Mouse (Mus musculus) lung, postnatal 0 days (tissue): Measurements from ENCODE around the gene Pign. TPM values are rescaled to one million over a fixed set of nuclear protein-coding genes. Genes with fewer than 3 reads are reported as not detected.

Experiments
- ATAC-seq: fragments of 200-750 bp; cut with Nextera tagmentation; 2 replicates; pipeline ENCODE4 v1.8.0; 2017; ENCODE audit warnings: moderate library complexity
- DNase-seq: peaks from one replicate; pipeline ENCODE4 v3.0.0-alpha.2; 2016; ENCODE audit warnings: low spot score
- H3K27ac ChIP-seq: fragments of 300-500 bp; sonication (generic); 2 replicates; pipeline ENCODE4 v1.5.1; 2014; ENCODE audit warnings: antibody characterized with exemption, mild to moderate bottlenecking, low read length, mixed read lengths
- H3K27me3 ChIP-seq: fragments of 300-500 bp; sonication (generic); replicated peaks from 2 replicates; pipeline ENCODE4 v1.6.1; 2014; ENCODE audit warnings: low read length, mixed read lengths; ENCODE audit not compliant: insufficient read depth
- H3K36me3 ChIP-seq: fragments of 300-500 bp; sonication (generic); 2 replicates; pipeline ENCODE4 v1.6.1; 2014; ENCODE audit warnings: low read length, mixed read lengths; ENCODE audit not compliant: insufficient read depth
- H3K4me1 ChIP-seq: fragments of 300-500 bp; sonication (generic); 2 replicates; pipeline ENCODE4 v1.6.1; 2014; ENCODE audit warnings: antibody characterized with exemption, low read depth, low read length, mixed read lengths; ENCODE audit not compliant: insufficient read depth
- H3K4me2 ChIP-seq: fragments of 300-500 bp; sonication (generic); replicated peaks from 2 replicates; pipeline ENCODE4 v1.6.1; 2014; ENCODE audit warnings: low read depth, mild to moderate bottlenecking, low read length, moderate library complexity, mixed read lengths
- H3K4me3 ChIP-seq: fragments of 300-500 bp; sonication (generic); 2 replicates; pipeline ENCODE4 v1.5.1; 2014; ENCODE audit warnings: low read depth, low read length
- H3K9ac ChIP-seq: fragments of 300-500 bp; sonication (generic); replicated peaks from 2 replicates; pipeline ENCODE4 v1.6.1; 2014; ENCODE audit warnings: low read depth, mild to moderate bottlenecking
- H3K9me3 ChIP-seq: fragments of 300-500 bp; sonication (generic); 2 replicates; pipeline ENCODE4 v1.6.1; 2016; ENCODE audit warnings: low read length, mixed read lengths
- CTCF ChIP-seq: IDR thresholded peaks from 2 replicates; pipeline ENCODE4 v1.5.1; 2016; ENCODE audit warnings: antibody characterized with exemption, mild to moderate bottlenecking
- EP300 ChIP-seq: IDR thresholded peaks from 2 replicates; pipeline ENCODE4 v1.6.1; 2016; ENCODE audit warnings: antibody characterized with exemption, mild to moderate bottlenecking, control low read depth
- WGBS: fragments of 180-500 bp; shearing (Covaris S2); extraction: QIAGEN DNeasy Blood & Tissue Kit; methylation state at CpG from one replicate; pipeline ENCODE4 v1.1.7; 2014; 5-methylcytosine and 5-hydroxymethylcytosine counted together
- polyA plus RNA-seq: library from polyadenylated mRNA; unstranded; fragments of >200 nt; fragmentation: Nextera tagmentation; extraction: Ambion mirVana; gene quantifications from 2 replicates; pipeline ENCODE4 v1.2.1, GENCODE M21; 2015

Pign gene
- 8.9 and 12.5 TPM in 2 replicates for polyA plus RNA-seq

DNA sequence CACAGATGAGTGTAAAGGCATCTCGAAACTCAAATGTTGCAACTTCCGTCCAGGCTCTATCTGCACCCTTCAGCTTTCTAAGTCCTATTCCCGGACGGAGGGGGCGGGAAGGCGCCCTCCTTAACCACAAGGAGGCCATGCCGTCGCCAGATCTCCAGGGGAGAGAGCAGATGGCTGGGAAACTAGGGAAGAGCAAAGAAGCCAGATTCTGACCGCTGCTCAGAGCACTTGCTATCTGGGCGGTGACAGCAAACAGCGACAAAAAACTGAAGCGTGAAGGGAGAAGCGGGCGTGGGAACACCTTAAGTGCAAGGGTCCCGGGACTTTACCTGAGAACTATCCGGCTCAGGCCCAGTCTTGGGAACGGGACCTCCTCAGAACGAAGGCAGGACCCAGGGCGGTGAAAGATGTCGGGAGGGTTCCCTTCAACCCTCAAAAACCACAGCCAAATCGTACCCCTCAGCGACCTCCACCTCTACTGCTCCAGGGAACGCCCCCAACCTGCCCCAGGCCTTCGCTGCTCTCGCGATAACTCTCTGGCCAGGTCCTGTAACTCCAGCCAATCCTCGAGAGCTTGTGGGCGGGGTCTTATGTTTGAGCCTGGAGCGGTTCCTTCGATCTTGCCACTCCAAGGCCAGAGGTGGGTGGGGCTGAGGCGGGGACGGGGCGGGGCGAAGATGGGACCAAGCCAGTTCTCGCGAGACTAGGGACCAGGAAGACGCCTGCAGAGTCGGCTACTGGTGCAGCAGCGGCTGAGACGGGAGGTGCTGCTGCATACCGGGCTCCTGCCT is at the start of gene Pign, which contains the start of gene Relch:
Gene Pign, minus strand, starts transcription at position 507 of the 791 bp plus-strand sequence.
Gene Relch, plus strand, starts transcription at position 691 of the 791 bp plus-strand sequence.
- peak within 1 kb of the TSS; percentile 99 for H3K4me3 ChIP-seq
- DNase-seq (peak; percentile 100), ATAC-seq (peak; percentile 99)
- H3K36me3 ChIP-seq: no peaks in the 10 kb centered on the region
- peak within 1 kb of the TSS; percentile 94 for H3K9ac ChIP-seq
- H3K9me3 ChIP-seq: no peaks in the 10 kb centered on the region
- peak within 1 kb of the TSS; percentile 88 for H3K27ac ChIP-seq
- peak within 1 kb of the TSS; percentile 96 for H3K4me2 ChIP-seq
- no peaks in the 10 kb centered on the region for H3K27me3 ChIP-seq
- TF ChIP-seq EP300 (peak; percentile 34), CTCF (peak; percentile 58)
- 0 out of 2 replicates have a peak, but pooled peaks cover 3% of the 10 kb centered on the region for H3K4me1 ChIP-seq
- WGBS: under 1% methylated on average over 41 of the region's 41 CpGs

DNA sequence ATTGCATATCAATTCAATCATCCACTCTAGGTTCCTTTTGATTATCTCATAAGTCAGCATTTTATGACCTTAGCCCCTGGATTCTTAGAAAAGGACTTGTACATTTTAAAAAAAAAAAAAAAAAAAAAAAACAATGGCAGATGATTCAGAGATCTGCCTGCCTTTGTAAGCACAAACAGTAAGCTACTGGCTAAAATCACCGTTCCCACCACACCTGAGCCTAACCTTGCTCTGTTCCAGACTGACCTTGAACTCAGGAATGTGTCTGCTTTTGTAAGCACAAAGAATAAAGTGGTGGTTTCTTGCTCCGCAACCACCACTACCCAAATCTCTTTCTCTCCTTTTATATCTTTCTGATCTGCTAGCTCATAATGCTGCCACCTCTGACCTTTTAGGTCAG is 49.3 kb upstream of the Pign start:
- Histone ChIP-seq H3K4me3 (no peak overlapping the region), H3K4me1 (no peaks in the 10 kb centered on the region), H3K4me2 (no peak overlapping the region), H3K9me3 (no peaks in the 10 kb centered on the region), H3K27ac (no peak overlapping the region), H3K36me3 (peaks cover 6% of the 10 kb centered on the region; the same call in 1 of the 2 replicates), H3K9ac (no peak overlapping the region), H3K27me3 (no peaks in the 10 kb centered on the region)
- no peak for TF ChIP-seq CTCF
- no peak for TF ChIP-seq EP300
- DNase-seq: no peak
- ATAC-seq: no peak
- WGBS: 91% methylated on average over 2 of the region's 2 CpGs

GRCm38 (mm10) chr1:105711227-105711626 is 47.8 kb upstream of the Pign start:
- ATAC-seq: no peak
- Histone ChIP-seq H3K4me2 (no peak overlapping the region), H3K27me3 (no peaks in the 10 kb centered on the region), H3K27ac (no peak overlapping the region), H3K4me1 (no peaks in the 10 kb centered on the region), H3K4me3 (no peak overlapping the region), H3K36me3 (peaks cover 6% of the 10 kb centered on the region; the same call in 1 of the 2 replicates), H3K9me3 (no peaks in the 10 kb centered on the region), H3K9ac (no peak overlapping the region)
- peak; percentile 39 for DNase-seq
- 21% methylated on average over 1 of the region's 1 CpGs for WGBS
- TF ChIP-seq EP300: no peak
- peak; percentile 61 for TF ChIP-seq CTCF

GRCm38 (mm10) chr1:105709415-105709814 is 45.9 kb upstream of the Pign start:
- Histone ChIP-seq H3K4me3 (no peak overlapping the region), H3K9ac (no peak overlapping the region), H3K4me2 (no peak overlapping the region), H3K36me3 (peaks cover 6% of the 10 kb centered on the region; the same call in 1 of the 2 replicates), H3K27me3 (no peaks in the 10 kb centered on the region), H3K9me3 (no peaks in the 10 kb centered on the region), H3K4me1 (no peaks in the 10 kb centered on the region), H3K27ac (no peak overlapping the region)
- ATAC-seq (no peak), DNase-seq (no peak)
- 57% methylated on average over 2 of the region's 2 CpGs for WGBS
- no peak for TF ChIP-seq CTCF
- no peak for TF ChIP-seq EP300

DNA sequence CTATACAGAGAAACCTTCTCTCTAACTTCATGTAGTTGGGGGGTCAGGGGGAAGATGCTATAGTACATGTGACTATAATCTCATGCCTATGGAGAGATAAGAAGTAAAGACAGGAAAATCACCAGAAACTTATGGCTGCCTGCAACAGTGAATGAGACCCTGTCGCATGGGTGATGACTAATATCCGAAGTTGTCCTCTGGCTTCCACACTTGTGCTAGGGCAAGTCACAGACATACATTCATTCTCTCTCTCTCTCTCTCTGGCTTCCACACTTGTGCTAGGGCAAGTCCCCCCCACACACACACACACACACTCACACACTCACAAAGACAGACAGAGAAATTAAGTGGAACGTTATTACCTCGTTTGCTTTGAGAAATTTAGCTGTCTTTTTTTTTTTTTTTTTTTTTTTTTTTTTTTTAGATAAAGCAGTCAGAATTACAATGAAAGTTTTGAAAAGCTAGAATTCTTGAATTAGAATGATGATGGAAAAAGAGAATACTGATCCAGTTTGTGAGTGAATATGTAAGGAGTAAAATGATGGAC is 37.6 kb upstream of the Pign start:
- Histone ChIP-seq H3K4me2 (no peak overlapping the region), H3K27me3 (no peaks in the 10 kb centered on the region), H3K4me1 (no peaks in the 10 kb centered on the region), H3K36me3 (0 out of 2 replicates have a peak, but pooled peaks cover 3% of the 10 kb centered on the region), H3K27ac (no peak overlapping the region), H3K9me3 (no peaks in the 10 kb centered on the region), H3K4me3 (no peak overlapping the region), H3K9ac (no peak overlapping the region)
- DNase-seq (no peak), ATAC-seq (no peak)
- WGBS: 81% methylated on average over 4 of the region's 4 CpGs
- TF ChIP-seq CTCF (no peak), EP300 (no peak)

GRCm38 (mm10) chr1:105695581-105695980 is 32.1 kb upstream of the Pign start:
- ATAC-seq (no peak), DNase-seq (no peak)
- WGBS: 83% methylated on average over 2 of the region's 2 CpGs
- TF ChIP-seq EP300 (no peak), CTCF (no peak)
- no peak overlapping the region for H3K4me3 ChIP-seq
- H3K27me3 ChIP-seq: no peaks in the 10 kb centered on the region
- H3K9ac ChIP-seq: no peak overlapping the region
- no peaks in the 10 kb centered on the region for H3K36me3 ChIP-seq
- no peak overlapping the region for H3K4me2 ChIP-seq
- H3K9me3 ChIP-seq: no peaks in the 10 kb centered on the region
- no peaks in the 10 kb centered on the region for H3K4me1 ChIP-seq
- no peak overlapping the region for H3K27ac ChIP-seq
